Mouse (Mus musculus) hindbrain, embryonic 16.5 days (tissue): ENCODE measurements around the gene Rims1. TPM values are rescaled to one million over a fixed set of nuclear protein-coding genes. Genes with fewer than 3 reads are reported as not detected.

Experiments
- ATAC-seq: fragments of 200-750 bp; cut with Nextera tagmentation; 2 replicates; pipeline ENCODE4 v1.8.0; 2017; ENCODE audit warnings: moderate TSS enrichment, moderate library complexity
- H3K27ac ChIP-seq: fragments of 300-500 bp; sonication (generic); 2 replicates; pipeline ENCODE4 v1.5.1; 2014; ENCODE audit warnings: low read depth, mild to moderate bottlenecking, control low read depth, low read length, moderate library complexity
- H3K27me3 ChIP-seq: fragments of 300-500 bp; sonication (generic); replicated peaks from 2 replicates; pipeline ENCODE4 v1.6.1; 2014; ENCODE audit warnings: low read length; ENCODE audit not compliant: control insufficient read depth, insufficient read depth
- H3K36me3 ChIP-seq: fragments of 300-500 bp; sonication (generic); 2 replicates; pipeline ENCODE4 v1.6.1; 2014; ENCODE audit warnings: mild to moderate bottlenecking, low read length, moderate library complexity, mixed read lengths; ENCODE audit not compliant: control insufficient read depth, insufficient read depth
- H3K4me1 ChIP-seq: fragments of 300-500 bp; sonication (generic); 2 replicates; pipeline ENCODE4 v1.6.1; 2014; ENCODE audit warnings: low read depth, low read length; ENCODE audit not compliant: control insufficient read depth, insufficient read depth
- H3K4me2 ChIP-seq: fragments of 300-500 bp; sonication (generic); 2 replicates; pipeline ENCODE4 v1.6.1; 2014; ENCODE audit warnings: mild to moderate bottlenecking, low read length, control low read depth, moderate library complexity
- H3K4me3 ChIP-seq: fragments of 300-500 bp; sonication (generic); 2 replicates; pipeline ENCODE4 v1.5.1; 2014; ENCODE audit warnings: mild to moderate bottlenecking, low read length, control low read depth, moderate library complexity
- H3K9ac ChIP-seq: fragments of 300-500 bp; sonication (generic); 2 replicates; pipeline ENCODE4 v1.6.1; 2014; ENCODE audit warnings: low read depth, mild to moderate bottlenecking, control low read depth, low read length, moderate library complexity
- H3K9me3 ChIP-seq: fragments of 300-500 bp; sonication (generic); 2 replicates; pipeline ENCODE4 v1.6.1; 2014; ENCODE audit warnings: mild to moderate bottlenecking, low read length, moderate library complexity; ENCODE audit not compliant: control insufficient read depth
- WGBS: fragments of 180-500 bp; shearing (Covaris S2); extraction: QIAGEN DNeasy Blood & Tissue Kit; methylation state at CpG from one replicate; pipeline ENCODE4 v1.1.7; 2014; 5-methylcytosine and 5-hydroxymethylcytosine counted together
- polyA plus RNA-seq: library from polyadenylated mRNA; unstranded; fragments of >200 nt; fragmentation: Nextera tagmentation; extraction: Ambion mirVana; gene quantifications from 2 replicates; pipeline ENCODE4 v1.2.1, GENCODE M21; 2015

Gene Rims1
- 13.8 and 16.3 TPM in 2 replicates for polyA plus RNA-seq

- H3K27ac ChIP-seq: peak within 1 kb of the TSS; percentile 91
- peak; percentile 94 for ATAC-seq
Observed at GRCm38 (mm10) chr1:22805726-22806625, at the start of gene Rims1. Gene Rims1, minus strand, starts transcription at chr1:22805994.

GRCm38 (mm10) chr1:22806626-22807096 lies 867 bp upstream of the Rims1 start:
- peak overlapping the region; percentile 80 for H3K4me2 ChIP-seq
- ATAC-seq: peak; percentile 10
- H3K4me3 ChIP-seq: peak overlapping the region; percentile 58
- H3K36me3 ChIP-seq: no peaks in the 10 kb centered on the region
- peak overlapping the region; percentile 95 for H3K9ac ChIP-seq
- 16% methylated on average over 8 of the region's 8 CpGs for WGBS
- H3K9me3 ChIP-seq: no peaks in the 10 kb centered on the region
- H3K27ac ChIP-seq: peak overlapping the region; percentile 91; the same call in 1 of the 2 replicates
- peaks cover 18% of the 10 kb centered on the region for H3K4me1 ChIP-seq
- H3K27me3 ChIP-seq: no peaks in the 10 kb centered on the region

More at GRCm38 (mm10) chr1:22805726-22806625, at the start of gene Rims1:
- Histone ChIP-seq H3K9ac (peak within 1 kb of the TSS; percentile 95), H3K9me3 (no peaks in the 10 kb centered on the region), H3K4me1 (peaks cover 18% of the 10 kb centered on the region), H3K36me3 (no peaks in the 10 kb centered on the region), H3K4me2 (peak within 1 kb of the TSS; percentile 80), H3K4me3 (peak within 1 kb of the TSS; percentile 58), H3K27me3 (no peaks in the 10 kb centered on the region)
- WGBS: under 1% methylated on average over 37 of the region's 76 CpGs

GRCm38 (mm10) chr1:22805025-22805725 lies 619 bp downstream of the Rims1 start:
- Histone ChIP-seq H3K9me3 (no peaks in the 10 kb centered on the region), H3K4me3 (peak overlapping the region; percentile 58), H3K27me3 (no peaks in the 10 kb centered on the region), H3K9ac (peak overlapping the region; percentile 95), H3K36me3 (no peaks in the 10 kb centered on the region), H3K27ac (peak overlapping the region; percentile 91), H3K4me2 (peak overlapping the region; percentile 80), H3K4me1 (peaks cover 18% of the 10 kb centered on the region)
- ATAC-seq: peak; percentile 34
- WGBS: 5% methylated on average over 15 of the region's 15 CpGs

- H3K4me1 ChIP-seq: peaks cover 18% of the 10 kb centered on the region
- H3K4me2 ChIP-seq: peak overlapping the region; percentile 80
- H3K9me3 ChIP-seq: no peaks in the 10 kb centered on the region
- no peaks in the 10 kb centered on the region for H3K36me3 ChIP-seq
- peak overlapping the region; percentile 95 for H3K9ac ChIP-seq
- no peaks in the 10 kb centered on the region for H3K27me3 ChIP-seq
- peak overlapping the region; percentile 58 for H3K4me3 ChIP-seq
- WGBS: 77% methylated on average over 4 of the region's 4 CpGs
- H3K27ac ChIP-seq: no peak overlapping the region
- ATAC-seq: no peak
Observed at GRCm38 (mm10) chr1:22804148-22804885, 1.5 kb downstream of the Rims1 start.

GRCm38 (mm10) chr1:22803471-22803870 lies 2.3 kb downstream of the Rims1 start:
- H3K27me3 ChIP-seq: no peaks in the 10 kb centered on the region
- H3K9me3 ChIP-seq: no peaks in the 10 kb centered on the region
- peak overlapping the region; percentile 80 for H3K4me2 ChIP-seq
- no peak overlapping the region for H3K27ac ChIP-seq
- no peak for ATAC-seq
- H3K36me3 ChIP-seq: no peaks in the 10 kb centered on the region
- WGBS: 79% methylated on average over 2 of the region's 2 CpGs
- peaks cover 18% of the 10 kb centered on the region for H3K4me1 ChIP-seq
- peak overlapping the region; percentile 58 for H3K4me3 ChIP-seq
- H3K9ac ChIP-seq: no peak overlapping the region

- no peak overlapping the region for H3K27ac ChIP-seq
- H3K9ac ChIP-seq: no peak overlapping the region
- no peak overlapping the region for H3K4me2 ChIP-seq
- no peaks in the 10 kb centered on the region for H3K27me3 ChIP-seq
- no peaks in the 10 kb centered on the region for H3K9me3 ChIP-seq
- no peak overlapping the region for H3K4me3 ChIP-seq
- peaks cover 18% of the 10 kb centered on the region for H3K4me1 ChIP-seq
- 87% methylated on average over 5 of the region's 5 CpGs for WGBS
- ATAC-seq: no peak
- H3K36me3 ChIP-seq: no peaks in the 10 kb centered on the region
Observed at GRCm38 (mm10) chr1:22800276-22800675, 5.5 kb downstream of the Rims1 start.

- H3K4me3 ChIP-seq: no peak overlapping the region
- no peaks in the 10 kb centered on the region for H3K27me3 ChIP-seq
- H3K27ac ChIP-seq: no peak overlapping the region
- whole genome bisulfite sequencing: 65% methylated on average over 5 of the region's 5 CpGs
- no peaks in the 10 kb centered on the region for H3K4me1 ChIP-seq
- no peak for ATAC-seq
- H3K4me2 ChIP-seq: no peak overlapping the region
- H3K9me3 ChIP-seq: no peaks in the 10 kb centered on the region
- H3K36me3 ChIP-seq: no peaks in the 10 kb centered on the region
- H3K9ac ChIP-seq: no peak overlapping the region
Observed at GRCm38 (mm10) chr1:22797091-22797490, 8.7 kb downstream of the Rims1 start.

- peaks cover 5% of the 10 kb centered on the region for H3K4me1 ChIP-seq
- ATAC-seq: peak; percentile 24; the same call in 1 of the 2 replicates
Observed at GRCm38 (mm10) chr1:22789391-22789909, 16.3 kb downstream of the Rims1 start.

More at GRCm38 (mm10) chr1:22789391-22789909, 16.3 kb downstream of the Rims1 start:
- Histone ChIP-seq H3K9ac (no peak overlapping the region), H3K4me3 (no peak overlapping the region), H3K36me3 (no peaks in the 10 kb centered on the region), H3K9me3 (no peaks in the 10 kb centered on the region), H3K27me3 (no peaks in the 10 kb centered on the region), H3K27ac (no peak overlapping the region), H3K4me2 (no peak overlapping the region)
- WGBS: 32% methylated on average over 7 of the region's 7 CpGs
